Mouse (Mus musculus): ENCODE data around the gene Dchs2.

GRCm38 (mm10) chr3:83288118-83288840, 160.5 kb downstream of the Dchs2 start:
- TF ChIP-seq MAFK (IDR thresholded peaks at IDR 0.05; ENCODE audit: insufficient read depth, low read depth, low read length) (no peak), HCFC1 (IDR thresholded peaks at IDR 0.05; ENCODE audit: borderline replicate concordance, insufficient read depth, low read length) (no peak)

All from ES-E14 (cell line).